Comparison of ENCODE assay signal across 11 mouse cellular contexts in the genomic region with DNA sequence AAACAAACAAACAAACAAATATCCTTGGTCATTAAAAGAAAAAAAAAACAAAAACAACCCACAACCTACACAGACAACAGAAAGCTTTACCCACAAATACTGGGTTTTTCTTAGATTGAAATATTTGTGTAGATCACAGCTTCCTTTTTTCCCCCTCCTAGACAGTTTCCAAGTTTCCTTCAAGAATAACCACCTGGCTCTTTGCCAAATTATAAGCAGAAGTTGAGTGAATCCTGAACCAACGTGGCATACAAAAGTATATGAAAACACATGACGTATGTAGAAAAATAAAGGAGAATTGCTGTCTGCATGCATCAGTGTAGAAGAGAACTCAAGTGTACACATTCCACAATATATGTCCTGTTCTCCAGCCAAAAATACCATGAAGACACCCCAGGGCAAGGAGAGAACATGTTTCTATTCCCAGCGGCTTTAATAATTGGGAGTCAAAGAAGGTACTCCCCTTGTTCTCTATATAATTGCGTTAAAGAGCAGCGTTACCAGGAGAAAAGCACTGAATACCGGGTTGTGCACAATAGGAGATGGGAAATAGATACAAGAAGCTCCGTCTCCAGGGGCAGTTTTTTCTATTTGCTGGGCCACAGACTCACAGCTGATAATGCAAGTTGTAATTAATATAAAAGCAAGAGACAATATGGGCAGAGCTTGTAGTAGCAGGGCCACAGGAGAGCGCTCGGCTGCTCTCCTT. TPM values are rescaled to one million over a fixed set of nuclear protein-coding genes. Genes with fewer than 3 reads are reported as not detected.
A peak's percentile ranks its signal among the peaks of the same experiment; 100 is the strongest.
DNase-seq lines count a peak whose midpoint lies in the region; ATAC-seq and TF ChIP-seq lines count a peak whose summit lies in the region.
"Had no signal": no experiment of that assay in that cellular context is flagged by ENCODE, and none has a peak within 500 bp of the region (broad histone marks: within the 10 kb centered on the region; RNA-seq: fewer than 3 reads in every experiment).

No protein-coding gene starts in this region.

- H3K9me3 ChIP-seq in intestine, embryonic 14.5 days (ENCODE audit: control insufficient read depth, low read length): no peaks in the 10 kb centered on the region
- H3K9me3 ChIP-seq in intestine, embryonic 15.5 days: no peaks in the 10 kb centered on the region
- no peaks in the 10 kb centered on the region for H3K9me3 ChIP-seq in forebrain, embryonic 15.5 days
- no peaks in the 10 kb centered on the region for H3K9me3 ChIP-seq in midbrain, postnatal 0 days (ENCODE audit: low read length)
- H3K9me3 ChIP-seq: lung, embryonic 15.5 days had no signal

- H3K36me3 ChIP-seq in intestine, embryonic 14.5 days (ENCODE audit: control insufficient read depth, insufficient read depth, low read length): peaks cover 29% of the 10 kb centered on the region
- no peaks in the 10 kb centered on the region for H3K36me3 ChIP-seq in intestine, embryonic 15.5 days
- peaks cover 11% of the 10 kb centered on the region; the same call in 1 of the 2 replicates for H3K36me3 ChIP-seq in forebrain, embryonic 15.5 days
- no peaks in the 10 kb centered on the region for H3K36me3 ChIP-seq in midbrain, postnatal 0 days (ENCODE audit: insufficient read depth, low read length)

- no peak for ATAC-seq in intestine, embryonic 14.5 days (replicated peaks; ENCODE audit: low FRiP score, low TSS enrichment, low read depth)
- no peak for ATAC-seq in intestine, embryonic 15.5 days
- no peak for ATAC-seq in forebrain, embryonic 15.5 days (replicated peaks)
- ATAC-seq in midbrain, postnatal 0 days (ENCODE audit: low FRiP score): no peak
- ATAC-seq in cerebellum, adult (ENCODE audit: insufficient number of reproducible peaks, low FRiP score, low TSS enrichment): no peak
- ATAC-seq: activated CD4-positive, CD25-positive, alpha-beta regulatory T cell, adult 4 months had no signal

- H3K4me1 ChIP-seq in intestine, embryonic 14.5 days (replicated peaks; ENCODE audit: control insufficient read depth, insufficient read depth, low read length): peaks cover 37% of the 10 kb centered on the region
- peaks cover 9% of the 10 kb centered on the region; the same call in 1 of the 2 replicates for H3K4me1 ChIP-seq in intestine, embryonic 15.5 days (replicated peaks)
- peaks cover 68% of the 10 kb centered on the region for H3K4me1 ChIP-seq in forebrain, embryonic 15.5 days
- no peaks in the 10 kb centered on the region for H3K4me1 ChIP-seq in midbrain, postnatal 0 days (ENCODE audit: insufficient read depth, low read length)

- DNase-seq in intestine, embryonic 14.5 days (ENCODE audit: low spot score): peak; percentile 52
- DNase-seq in adipocyte (ENCODE audit: low spot score): peak; percentile 25
- no peak for DNase-seq in midbrain, postnatal 0 days (ENCODE audit: low spot score)
- DNase-seq in testis, postnatal 14 days (ENCODE audit: low spot score): no peak

- H3K4me2 ChIP-seq in intestine, embryonic 14.5 days (ENCODE audit: low read length): peak overlapping the region; percentile 36
- no peak overlapping the region; the same call in 1 of the 2 replicates for H3K4me2 ChIP-seq in intestine, embryonic 15.5 days (replicated peaks)
- peak overlapping the region; percentile 45 for H3K4me2 ChIP-seq in forebrain, embryonic 15.5 days (replicated peaks)
- H3K4me2 ChIP-seq in midbrain, postnatal 0 days (ENCODE audit: low read depth, low read length, poor library complexity, severe bottlenecking): peak overlapping the region; percentile 36
- H3K4me2 ChIP-seq: lung, embryonic 15.5 days had no signal

- no peak for TF ChIP-seq CTCF in midbrain, postnatal 0 days (IDR thresholded peaks at IDR 0.05)

- peak overlapping the region; percentile 36 for H3K27ac ChIP-seq in intestine, embryonic 14.5 days (ENCODE audit: low read depth)
- no peak overlapping the region for H3K27ac ChIP-seq in intestine, embryonic 15.5 days
- peak overlapping the region; percentile 71 for H3K27ac ChIP-seq in forebrain, embryonic 15.5 days (replicated peaks)
- no peak overlapping the region for H3K27ac ChIP-seq in midbrain, postnatal 0 days (ENCODE audit: low read depth, low read length)
- H3K27ac ChIP-seq: lung, embryonic 15.5 days had no signal

- 56% methylated on average over 9 of the region's 9 CpGs for WGBS in intestine, embryonic 14.5 days
- WGBS in intestine, embryonic 15.5 days: 56% methylated on average over 9 of the region's 9 CpGs
- WGBS in forebrain, embryonic 15.5 days: 18% methylated on average over 9 of the region's 9 CpGs
- 45% methylated on average over 9 of the region's 9 CpGs for WGBS in midbrain, postnatal 0 days

- no peak overlapping the region for H3K9ac ChIP-seq in intestine, embryonic 14.5 days (ENCODE audit: low read length)
- H3K9ac ChIP-seq in intestine, embryonic 15.5 days: no peak overlapping the region
- peak overlapping the region; percentile 39 for H3K9ac ChIP-seq in forebrain, embryonic 15.5 days (replicated peaks)
- no peak overlapping the region for H3K9ac ChIP-seq in midbrain, postnatal 0 days (replicated peaks; ENCODE audit: low read length, poor library complexity, severe bottlenecking)
- H3K9ac ChIP-seq: lung, embryonic 15.5 days had no signal

- no peaks in the 10 kb centered on the region for H3K27me3 ChIP-seq in intestine, embryonic 14.5 days (replicated peaks; ENCODE audit: control insufficient read depth, insufficient read depth, low read length)
- H3K27me3 ChIP-seq in intestine, embryonic 15.5 days (replicated peaks): no peaks in the 10 kb centered on the region
- no peaks in the 10 kb centered on the region for H3K27me3 ChIP-seq in forebrain, embryonic 15.5 days
- H3K27me3 ChIP-seq in midbrain, postnatal 0 days (ENCODE audit: insufficient read depth, low read length): no peaks in the 10 kb centered on the region

- H3K4me3 ChIP-seq in intestine, embryonic 14.5 days (ENCODE audit: low read depth, low read length): no peak overlapping the region
- H3K4me3 ChIP-seq in intestine, embryonic 15.5 days (replicated peaks): no peak overlapping the region
- peak overlapping the region; percentile 25 for H3K4me3 ChIP-seq in forebrain, embryonic 15.5 days
- H3K4me3 ChIP-seq in midbrain, postnatal 0 days (ENCODE audit: low read depth, low read length): peak overlapping the region; percentile 10
- H3K4me3 ChIP-seq: lung, embryonic 15.5 days had no signal

RNA-seq across cellular contexts. Expression of gene Meis2, which starts 13.6 kb away (rescaled TPM):
- 67.3 and 73.2 TPM in 2 replicates for polyA plus RNA-seq in intestine, embryonic 14.5 days (2014; fragmentation: Nextera tagmentation; extraction: Ambion mirVana)
- 39.9 and 41.5 TPM in 2 replicates for polyA plus RNA-seq in intestine, embryonic 15.5 days (2015; fragmentation: Nextera tagmentation; extraction: Ambion mirVana)
- polyA plus RNA-seq in forebrain, embryonic 15.5 days (2015; fragmentation: Nextera tagmentation; extraction: Ambion mirVana): 155 and 167 TPM in 2 replicates
- 121 and 147 TPM in 2 replicates for total RNA-seq in midbrain, postnatal 0 days (2014; rRNA removed)
- polyA plus RNA-seq in midbrain, postnatal 0 days (2015; fragmentation: Nextera tagmentation; extraction: Ambion mirVana): 52.1 and 58.3 TPM in 2 replicates
- total RNA-seq: common myeloid progenitor, adult 5-6 weeks; monocyte, adult 5-6 weeks had no signal

Comparison
In these comparisons a context has a peak if more than half of its experiments do, and no peak if none do; other contexts are left out.
1. H3K27ac ChIP-seq: peak in intestine, embryonic 14.5 days (single experiment) and forebrain, embryonic 15.5 days (single experiment); none in intestine, embryonic 15.5 days (single experiment) and midbrain, postnatal 0 days (single experiment).
2. DNase-seq: peak in intestine, embryonic 14.5 days (single experiment) and adipocyte (single experiment); none in midbrain, postnatal 0 days (single experiment) and testis, postnatal 14 days (single experiment).
3. H3K4me3 ChIP-seq: peak in forebrain, embryonic 15.5 days (single experiment) and midbrain, postnatal 0 days (single experiment); none in intestine, embryonic 14.5 days (single experiment) and intestine, embryonic 15.5 days (single experiment).